22 mouse cellular contexts compared by ENCODE assay signal in the genomic region with DNA sequence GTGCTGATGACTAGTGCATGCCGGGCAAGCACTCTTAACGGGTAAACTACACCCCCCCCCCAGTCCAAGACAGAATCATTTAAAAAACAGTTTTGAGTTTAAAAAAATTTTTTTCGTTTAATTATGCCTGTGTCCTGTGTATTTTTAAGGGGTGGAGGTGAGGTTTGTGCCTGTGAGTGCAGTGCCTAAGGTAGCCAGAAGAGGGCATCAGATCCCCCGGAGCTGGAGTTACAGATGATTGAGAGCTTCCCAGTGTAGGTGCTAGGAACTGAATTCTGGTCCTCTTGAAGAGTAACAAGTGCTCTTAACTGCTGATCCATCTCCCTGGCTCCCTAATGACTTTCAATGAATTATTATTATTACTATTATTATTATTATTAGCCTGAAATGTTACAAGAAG. TPM values are rescaled to one million over a fixed set of nuclear protein-coding genes. Genes with fewer than 3 reads are reported as not detected.
A peak's percentile ranks its signal among the peaks of the same experiment; 100 is the strongest.
DNase-seq lines count a peak whose midpoint lies in the region; ATAC-seq and TF ChIP-seq lines count a peak whose summit lies in the region.
"Had no signal": no experiment of that assay in that cellular context is flagged by ENCODE, and none has a peak within 500 bp of the region (broad histone marks: within the 10 kb centered on the region; RNA-seq: fewer than 3 reads in every experiment).

No protein-coding gene starts in this region.

- no peaks in the 10 kb centered on the region for H3K9me3 ChIP-seq in hindbrain, postnatal 0 days (ENCODE audit: low read length)
- H3K9me3 ChIP-seq in hindbrain, embryonic 14.5 days (ENCODE audit: control insufficient read depth, low read length) = no peaks in the 10 kb centered on the region
- no peaks in the 10 kb centered on the region for H3K9me3 ChIP-seq in embryonic facial prominence, embryonic 10.5 days
- H3K9me3 ChIP-seq: embryonic facial prominence, embryonic 13.5 days; forebrain, embryonic 12.5 days; heart, embryonic 12.5 days; hindbrain, embryonic 12.5 days; midbrain, embryonic 13.5 days had no signal

- H3K9ac ChIP-seq in hindbrain, postnatal 0 days (replicated peaks; ENCODE audit: low read length) = no peak overlapping the region
- no peak overlapping the region for H3K9ac ChIP-seq in hindbrain, embryonic 14.5 days
- H3K9ac ChIP-seq: embryonic facial prominence, embryonic 13.5 days; forebrain, embryonic 12.5 days; heart, embryonic 12.5 days; hindbrain, embryonic 12.5 days; midbrain, embryonic 13.5 days had no signal

- H3K4me2 ChIP-seq in hindbrain, postnatal 0 days (ENCODE audit: low read depth, low read length) = no peak overlapping the region
- H3K4me2 ChIP-seq in hindbrain, embryonic 14.5 days (replicated peaks) = no peak overlapping the region
- H3K4me2 ChIP-seq: embryonic facial prominence, embryonic 13.5 days; forebrain, embryonic 12.5 days; heart, embryonic 12.5 days; hindbrain, embryonic 12.5 days; midbrain, embryonic 13.5 days had no signal

- no peak overlapping the region for H3K27ac ChIP-seq in hindbrain, postnatal 0 days
- no peak overlapping the region for H3K27ac ChIP-seq in hindbrain, embryonic 14.5 days
- H3K27ac ChIP-seq in testis, adult 2 months (ENCODE audit: control insufficient read depth, insufficient read depth, low read depth, low read length) = no peak overlapping the region
- no peak overlapping the region for H3K27ac ChIP-seq in embryonic facial prominence, embryonic 10.5 days (replicated peaks)
- H3K27ac ChIP-seq: embryonic facial prominence, embryonic 13.5 days; forebrain, embryonic 12.5 days; hindbrain, embryonic 12.5 days; midbrain, embryonic 13.5 days had no signal

- TF ChIP-seq POLR2A in testis, adult 2 months (IDR thresholded peaks at IDR 0.05; ENCODE audit: control insufficient read depth, low read depth, low read length) = no peak

- 89% methylated on average over 4 of the region's 4 CpGs for WGBS in hindbrain, postnatal 0 days
- WGBS in hindbrain, embryonic 14.5 days = 89% methylated on average over 4 of the region's 4 CpGs
- 93% methylated on average over 4 of the region's 4 CpGs for WGBS in embryonic facial prominence, embryonic 10.5 days

- H3K27me3 ChIP-seq in hindbrain, postnatal 0 days (ENCODE audit: insufficient read depth, low read length) = no peaks in the 10 kb centered on the region
- no peaks in the 10 kb centered on the region for H3K27me3 ChIP-seq in hindbrain, embryonic 14.5 days (ENCODE audit: control insufficient read depth, insufficient read depth, low read length)
- H3K27me3 ChIP-seq in testis, adult 2 months (ENCODE audit: control insufficient read depth, insufficient read depth, low read length) = no peaks in the 10 kb centered on the region
- no peaks in the 10 kb centered on the region for H3K27me3 ChIP-seq in splenic B cell, adult 2 months (ENCODE audit: control insufficient read depth, insufficient read depth, low read length, poor library complexity, severe bottlenecking)
- no peaks in the 10 kb centered on the region for H3K27me3 ChIP-seq in embryonic facial prominence, embryonic 10.5 days (replicated peaks; ENCODE audit: low read depth, poor library complexity, severe bottlenecking)
- H3K27me3 ChIP-seq: embryonic facial prominence, embryonic 13.5 days; forebrain, embryonic 12.5 days; heart, embryonic 12.5 days; hindbrain, embryonic 12.5 days; midbrain, embryonic 13.5 days had no signal

- DNase-seq in hindbrain, postnatal 0 days (ENCODE audit: low spot score) = no peak
- no peak for DNase-seq in hindbrain, embryonic 14.5 days (ENCODE audit: low spot score)
- DNase-seq in testis, postnatal 10 days (ENCODE audit: low spot score) = no peak
- DNase-seq in R1 (ENCODE audit: low read depth, low spot score) = peak; percentile 37
- peak; percentile 29 for DNase-seq in splenic B cell, adult 2 months (ENCODE audit: low read depth, low spot score)
- DNase-seq in adrenal gland, adult (ENCODE audit: inconsistent age in 2 of 2, low spot score in 1 of 2) = no peak
- no peak for DNase-seq in embryonic facial prominence, embryonic 10.5 days (ENCODE audit: low spot score)
- DNase-seq: cerebellum, postnatal 10 days; kidney, adult 18-20 months; layer of hippocampus, adult 9-11 months; lung, postnatal 14 days; thymus, postnatal 36 days had no signal

- H3K36me3 ChIP-seq in hindbrain, postnatal 0 days (ENCODE audit: insufficient read depth, low read length) = no peaks in the 10 kb centered on the region
- peaks cover 8% of the 10 kb centered on the region; the same call in 1 of the 2 replicates for H3K36me3 ChIP-seq in hindbrain, embryonic 14.5 days (replicated peaks; ENCODE audit: control insufficient read depth, insufficient read depth)
- no peaks in the 10 kb centered on the region for H3K36me3 ChIP-seq in testis, adult 2 months (ENCODE audit: control insufficient read depth, insufficient read depth, low read length)
- no peaks in the 10 kb centered on the region for H3K36me3 ChIP-seq in splenic B cell, adult 2 months (ENCODE audit: control insufficient read depth, insufficient read depth, low read length, poor library complexity, severe bottlenecking)
- H3K36me3 ChIP-seq in embryonic facial prominence, embryonic 10.5 days (replicated peaks) = peaks cover 31% of the 10 kb centered on the region

- no peak overlapping the region for H3K4me3 ChIP-seq in hindbrain, postnatal 0 days (ENCODE audit: low read length)
- no peak overlapping the region for H3K4me3 ChIP-seq in hindbrain, embryonic 14.5 days (replicated peaks; ENCODE audit: low read length)
- no peak overlapping the region for H3K4me3 ChIP-seq in testis, adult 2 months (ENCODE audit: control insufficient read depth, low read depth, low read length)
- no peak overlapping the region for H3K4me3 ChIP-seq in embryonic facial prominence, embryonic 10.5 days
- H3K4me3 ChIP-seq: embryonic facial prominence, embryonic 13.5 days; forebrain, embryonic 12.5 days; heart, embryonic 12.5 days; hindbrain, embryonic 12.5 days; midbrain, embryonic 13.5 days had no signal

- no peaks in the 10 kb centered on the region for H3K4me1 ChIP-seq in hindbrain, postnatal 0 days (ENCODE audit: insufficient read depth, low read length)
- no peaks in the 10 kb centered on the region for H3K4me1 ChIP-seq in hindbrain, embryonic 14.5 days (replicated peaks; ENCODE audit: control insufficient read depth, insufficient read depth, low read length)
- no peaks in the 10 kb centered on the region for H3K4me1 ChIP-seq in testis, adult 2 months (ENCODE audit: control insufficient read depth, insufficient read depth, low read length)
- no peaks in the 10 kb centered on the region; the same call in 1 of the 2 replicates for H3K4me1 ChIP-seq in embryonic facial prominence, embryonic 10.5 days
- H3K4me1 ChIP-seq: forebrain, embryonic 12.5 days; hindbrain, embryonic 12.5 days; midbrain, embryonic 13.5 days had no signal

- TF ChIP-seq CTCF in hindbrain, postnatal 0 days (IDR thresholded peaks at IDR 0.05; ENCODE audit: low read depth) = peak; percentile 22
- peak; percentile 53; the same call in 1 of the 2 replicates for TF ChIP-seq CTCF in testis, adult 2 months (IDR thresholded peaks at IDR 0.05; ENCODE audit: control insufficient read depth, insufficient read depth, insufficient replicate concordance, low read depth, low read length)

- no peak for ATAC-seq in hindbrain, postnatal 0 days
- no peak for ATAC-seq in hindbrain, embryonic 14.5 days (ENCODE audit: low FRiP score)
- ATAC-seq: activated CD4-positive, CD25-positive, alpha-beta regulatory T cell, adult 4 months; midbrain, embryonic 13.5 days had no signal

RNA-seq across cellular contexts. Expression of a gene that starts 16.7 kb away (rescaled TPM):
- total RNA-seq in hindbrain, postnatal 0 days (2014; rRNA removed) = 1.3 and 5.9 TPM in 2 replicates
- polyA plus RNA-seq in hindbrain, postnatal 0 days (2015; fragmentation: Nextera tagmentation; extraction: Ambion mirVana) = 4.0 and 7.7 TPM in 2 replicates
- 4.0 and 4.3 TPM in 2 replicates for polyA plus RNA-seq in hindbrain, embryonic 14.5 days (2014; fragmentation: Nextera tagmentation; extraction: Ambion mirVana)
- 5.1 and 6.3 TPM in 2 replicates for polyA plus RNA-seq in testis, adult 2 months (2012; rRNA removed)
- 6.0 and 12.1 TPM in 2 replicates for polyA plus RNA-seq in embryonic facial prominence, embryonic 10.5 days (2016; fragmentation: Nextera tagmentation; extraction: Ambion mirVana)
- polyA plus RNA-seq: hindbrain, embryonic 12.5 days had no signal

RNA-seq across cellular contexts. Expression of a gene that starts 24.7 kb away (rescaled TPM):
- total RNA-seq in hindbrain, postnatal 0 days (2014; rRNA removed) = not detected in 2 replicates
- polyA plus RNA-seq in hindbrain, postnatal 0 days (2015; fragmentation: Nextera tagmentation; extraction: Ambion mirVana) = not detected in 2 replicates
- polyA plus RNA-seq in hindbrain, embryonic 14.5 days (2014; fragmentation: Nextera tagmentation; extraction: Ambion mirVana) = not detected in 2 replicates
- polyA plus RNA-seq in testis, adult 2 months (2012; rRNA removed) = 0.14 and 0.19 TPM in 2 replicates
- polyA plus RNA-seq in embryonic facial prominence, embryonic 10.5 days (2016; fragmentation: Nextera tagmentation; extraction: Ambion mirVana) = not detected in 2 replicates
- total RNA-seq: gastrocnemius, adult 18-20 months had no signal
- polyA plus RNA-seq: activated CD4-positive, CD25-positive, alpha-beta regulatory T cell, adult 4 months; embryonic facial prominence, embryonic 13.5 days; forebrain, embryonic 12.5 days; hindbrain, embryonic 12.5 days; limb, embryonic 11.5 days; midbrain, embryonic 13.5 days; neural tube, embryonic 11.5 days had no signal

RNA-seq across cellular contexts. Expression of a gene that starts 55.6 kb away (rescaled TPM):
- total RNA-seq in hindbrain, postnatal 0 days (2014; rRNA removed) = 17.6 and 18.3 TPM in 2 replicates
- polyA plus RNA-seq in hindbrain, postnatal 0 days (2015; fragmentation: Nextera tagmentation; extraction: Ambion mirVana) = 12.7 and 13.3 TPM in 2 replicates
- 24.9 and 28.0 TPM in 2 replicates for polyA plus RNA-seq in hindbrain, embryonic 14.5 days (2014; fragmentation: Nextera tagmentation; extraction: Ambion mirVana)
- 4.8 and 6.9 TPM in 2 replicates for polyA plus RNA-seq in testis, adult 2 months (2012; rRNA removed)
- polyA plus RNA-seq in embryonic facial prominence, embryonic 10.5 days (2016; fragmentation: Nextera tagmentation; extraction: Ambion mirVana) = 49.3 and 55.7 TPM in 2 replicates

Comparison
In these comparisons a context has a peak if more than half of its experiments do, and no peak if none do; other contexts are left out.
1. DNase-seq: peak in R1 (single experiment) and splenic B cell, adult 2 months (single experiment); none in hindbrain, postnatal 0 days (single experiment), hindbrain, embryonic 14.5 days (single experiment), testis, postnatal 10 days (single experiment), adrenal gland, adult (0 of 2) and embryonic facial prominence, embryonic 10.5 days (single experiment).